Mouse (Mus musculus) lung, postnatal 0 days (tissue): ENCODE measurements at regions not wholly inside any gene's neighbourhood (a gene's known extent, or its start where the extent isn't known, plus 50 kb on each side); places are given as distances from the start of the nearest gene placed in this dataset.

ENCODE experiments used
- CTCF ChIP-seq: IDR thresholded peaks from 2 replicates; pipeline ENCODE4 v1.5.1; 2016; ENCODE audit warnings: antibody characterized with exemption, mild to moderate bottlenecking
- EP300 ChIP-seq: IDR thresholded peaks from 2 replicates; pipeline ENCODE4 v1.6.1; 2016; ENCODE audit warnings: antibody characterized with exemption, mild to moderate bottlenecking, control low read depth

GRCm38 (mm10) chr3:56590071-56590470 lies 406.6 kb upstream of the Nbea start:
- TF ChIP-seq CTCF (no peak), EP300 (no peak)
